In genomic region chr7:117982177-117982576, GRCm38 (mm10) we compare ENCODE assay signal across 10 mouse cellular contexts.
"Had no signal": no experiment of that assay in that cellular context is flagged by ENCODE, and none has a peak within 500 bp of the region (broad histone marks: within the 10 kb centered on the region; RNA-seq: fewer than 3 reads in every experiment).

No protein-coding gene starts in this region.

- DNase-seq: lung, adult 18-20 months; lung, embryonic 14.5 days; lung, postnatal 10 days; lung, postnatal 36 days; right cerebral cortex, postnatal 14 days; thymus, adult 18-20 months; thymus, postnatal 14 days; thymus, postnatal 36 days had no signal

- ATAC-seq: midbrain, embryonic 13.5 days; midbrain, embryonic 15.5 days had no signal
